Mouse (Mus musculus) olfactory bulb, adult 2 months (tissue): ENCODE measurements around the gene Stk31. TPM values are rescaled to one million over a fixed set of nuclear protein-coding genes. Genes with fewer than 3 reads are reported as not detected.

Experiments used
- H3K27ac ChIP-seq: fragments of 200-500 bp; 2 replicates; pipeline ENCODE4 v1.5.1; 2012; ENCODE audit warnings: low read depth, low read length; ENCODE audit not compliant: insufficient read depth
- H3K4me1 ChIP-seq: fragments of 200-500 bp; 2 replicates; pipeline ENCODE4 v1.6.1; 2012; ENCODE audit warnings: low read length; ENCODE audit not compliant: control insufficient read depth, insufficient read depth
- H3K4me3 ChIP-seq: fragments of 200-500 bp; 2 replicates; pipeline ENCODE4 v1.5.1; 2012; ENCODE audit warnings: mild to moderate bottlenecking, low read depth, low read length, moderate library complexity; ENCODE audit not compliant: insufficient read depth
- CTCF ChIP-seq: fragments of 200-500 bp; IDR thresholded peaks from 2 replicates; pipeline ENCODE4 v1.5.1; 2012; ENCODE audit warnings: low read depth, mild to moderate bottlenecking, low read length, moderate library complexity; ENCODE audit not compliant: insufficient read depth
- POLR2A ChIP-seq: fragments of 200-500 bp; IDR thresholded peaks from 2 replicates; pipeline ENCODE4 v1.6.1; 2012; ENCODE audit warnings: mild to moderate bottlenecking, low read depth, low read length, moderate library complexity; ENCODE audit not compliant: insufficient read depth
- WGBS: fragments of 180-500 bp; shearing (Covaris S2); methylation state at CpG from one replicate; pipeline ENCODE4 v1.1.7; 2018; 5-methylcytosine and 5-hydroxymethylcytosine counted together
- polyA plus RNA-seq: library from polyadenylated mRNA; stranded (reverse); fragments of >200 nt; gene quantifications from 2 replicates; pipeline ENCODE4 v1.2.4, GENCODE M21; 2012; ENCODE audit warnings: low replicate concordance; ENCODE audit not compliant: missing spikeins, insufficient read depth, insufficient read length

The Stk31 gene
- polyA plus RNA-seq, 1 experiment = not detected

DNA sequence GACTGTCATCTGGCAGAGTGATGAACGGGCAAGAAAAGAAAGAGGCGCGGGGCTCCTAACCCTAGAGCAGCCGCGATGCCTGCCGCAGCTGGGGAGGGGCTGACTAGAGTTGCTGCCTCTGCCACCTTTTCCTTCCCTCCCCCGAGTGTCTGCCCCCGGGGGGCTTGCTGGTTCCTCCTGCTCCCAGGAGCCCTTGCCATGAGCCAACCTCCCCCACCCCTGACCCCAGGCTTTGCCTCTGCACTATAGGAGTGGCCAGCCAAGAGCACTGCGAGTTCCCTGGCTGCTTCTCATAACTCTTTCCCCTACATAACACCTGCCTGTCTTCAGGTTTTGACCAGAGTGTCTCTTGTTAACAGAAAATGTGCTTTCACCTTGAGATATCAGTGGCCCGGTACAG lies 96.1 kb downstream of the Stk31 start:
- WGBS = 92% methylated on average over 10 of the region's 10 CpGs

DNA sequence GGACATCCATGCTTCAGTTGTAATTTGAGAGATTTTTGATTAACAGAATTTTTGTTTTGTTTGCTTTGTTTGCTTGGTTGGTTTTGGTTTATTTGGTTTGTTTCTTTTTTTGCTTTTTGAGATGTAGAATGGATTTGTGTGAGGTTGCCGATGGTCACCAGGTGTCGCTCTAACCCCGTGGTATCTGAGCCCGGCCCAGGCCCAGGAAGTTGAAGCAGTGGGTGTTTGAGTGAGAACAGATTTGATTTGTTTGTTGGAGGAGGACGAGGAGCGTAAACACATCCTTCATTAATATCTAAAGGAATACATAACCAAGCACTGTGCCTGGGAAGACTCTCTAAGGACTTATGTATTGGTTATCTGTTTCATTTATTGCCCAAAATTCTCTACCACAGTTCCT lies 123.6 kb downstream of the Stk31 start:
- Histone ChIP-seq H3K4me1 (no peaks in the 10 kb centered on the region), H3K4me3 (no peak overlapping the region), H3K27ac (no peak overlapping the region)
- under 1% methylated on average over 6 of the region's 6 CpGs for WGBS
- no peak for TF ChIP-seq POLR2A
- peak; percentile 79 for TF ChIP-seq CTCF

More for the DNA sequence above, 96.1 kb downstream of the Stk31 start:
- H3K4me3 ChIP-seq = no peak overlapping the region
- no peaks in the 10 kb centered on the region for H3K4me1 ChIP-seq
- H3K27ac ChIP-seq = no peak overlapping the region
- TF ChIP-seq CTCF = no peak
- TF ChIP-seq POLR2A = no peak

Other genes starting within 250 kb of the Stk31 start
- not detected in 2 replicates for gene Igf2bp3, start 180.6 kb upstream of the Stk31 start, polyA plus RNA-seq
- not detected in 2 replicates for gene Tra2a, start 131.6 kb upstream of the Stk31 start, polyA plus RNA-seq
- gene Ccdc126, start 76.3 kb upstream of the Stk31 start, polyA plus RNA-seq = not detected in 2 replicates
- gene Fam221a, start 27.9 kb upstream of the Stk31 start, polyA plus RNA-seq = not detected in 2 replicates